Mouse (Mus musculus): ENCODE data around the gene Hsdl2. TPM values are rescaled to one million over a fixed set of nuclear protein-coding genes. Genes with fewer than 3 reads are reported as not detected.

Hsdl2 gene
- total RNA-seq, 2 experiments from 2014 or later = 24.4 to 26.2 TPM

DNA sequence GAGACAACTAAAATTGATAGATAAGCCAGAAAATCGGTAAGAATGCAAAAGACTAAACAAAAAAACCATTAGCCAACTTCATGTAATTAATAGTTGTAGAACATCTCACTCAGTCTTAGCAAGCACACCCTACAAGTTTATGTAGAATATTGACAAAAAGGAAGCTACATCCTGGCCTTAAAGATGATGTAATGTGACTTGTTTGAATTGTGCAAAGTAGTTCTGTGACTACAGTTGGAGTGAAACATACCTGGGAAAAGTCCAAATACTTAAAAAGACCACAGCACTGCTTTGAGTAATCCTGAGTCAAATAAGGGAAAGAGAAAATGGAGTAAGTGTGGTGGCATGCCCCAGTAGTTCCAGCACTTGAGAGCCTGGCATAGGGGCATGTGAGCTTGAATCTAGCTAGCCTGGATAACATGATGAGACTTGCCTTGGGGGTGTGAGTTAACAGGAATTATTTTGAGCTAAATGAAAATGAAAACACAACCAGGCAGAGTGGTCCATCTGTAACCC lies 70.9 kb downstream of the Hsdl2 start:
- intact Hi-C loops (cut with DNase I) = no loop called here
- no peak for DNase-seq (ENCODE audit: low spot score in 2 of 2)

DNA sequence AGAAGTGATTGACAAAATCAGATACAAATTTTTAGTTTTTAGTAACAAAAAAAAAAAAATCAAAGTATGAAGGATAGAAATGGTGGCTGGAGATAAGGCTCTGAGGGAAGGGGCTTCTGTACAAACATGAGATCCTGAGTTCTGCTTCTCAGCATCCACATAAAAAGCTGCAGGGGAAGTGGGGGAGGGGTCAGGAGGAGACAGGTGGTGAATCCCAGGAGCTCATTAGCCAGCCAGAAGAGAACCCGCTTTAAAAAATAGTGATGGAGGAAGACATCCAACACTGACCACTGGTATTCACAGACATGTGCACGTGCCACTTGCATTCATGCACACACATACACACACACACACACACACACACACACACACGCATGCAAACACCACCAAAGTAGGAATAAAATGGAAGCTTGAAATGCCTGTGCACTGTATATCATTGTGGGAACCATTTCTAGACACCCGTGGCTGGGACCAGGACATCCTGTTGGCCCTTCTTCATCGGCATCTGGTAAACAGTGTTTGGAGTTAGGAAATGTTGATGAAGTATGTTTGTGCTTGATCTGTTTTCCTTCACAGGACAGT lies 74.8 kb downstream of the Hsdl2 start:
- intact Hi-C loops (cut with DNase I) = no loop called here
- no peak for DNase-seq (ENCODE audit: low spot score in 2 of 2)

DNA sequence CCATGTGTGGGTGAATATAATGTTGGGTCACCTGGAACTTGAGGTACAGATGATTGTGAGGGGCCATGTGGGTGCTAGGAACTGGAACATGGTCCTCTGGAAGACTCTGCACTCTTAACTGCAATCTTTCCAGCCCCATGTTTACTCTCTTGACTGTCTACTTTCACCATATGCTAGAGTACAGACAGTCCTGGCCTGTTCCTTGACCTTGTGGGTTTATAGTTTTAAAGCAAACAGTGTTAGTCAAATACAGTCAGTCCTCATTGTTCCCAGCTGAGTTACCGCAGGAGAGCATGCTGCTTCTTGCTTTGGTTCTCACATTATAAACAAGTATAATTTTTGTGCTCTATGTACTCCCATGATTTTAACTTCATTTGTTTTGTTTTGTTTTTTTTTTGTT lies 80.8 kb downstream of the Hsdl2 start:
- DNase-seq (ENCODE audit: low spot score in 2 of 2) = no peak
- intact Hi-C loops (cut with DNase I) = no loop called here

DNA sequence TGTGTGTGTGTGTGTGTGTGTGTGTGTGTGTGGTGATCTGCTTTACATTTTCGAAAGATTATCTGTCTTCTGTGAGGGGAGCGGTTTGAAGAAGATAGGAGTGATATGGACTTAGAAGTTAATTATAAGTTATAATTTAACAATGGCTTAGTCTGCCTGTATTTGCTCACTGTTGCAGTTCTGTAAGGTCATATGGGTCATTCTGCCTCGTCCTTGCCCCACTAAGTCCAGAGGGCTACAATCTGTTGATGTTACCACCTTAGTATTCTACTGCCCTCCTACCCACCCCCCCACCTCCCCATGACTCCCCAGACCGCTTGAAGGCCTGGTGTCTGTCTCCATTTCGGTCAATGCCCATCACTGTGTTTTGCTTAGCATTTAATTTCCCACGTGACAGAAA lies 82.1 kb downstream of the Hsdl2 start:
- intact Hi-C loops (cut with DNase I) = no loop called here
- DNase-seq (ENCODE audit: low spot score in 2 of 2) = no peak

DNA sequence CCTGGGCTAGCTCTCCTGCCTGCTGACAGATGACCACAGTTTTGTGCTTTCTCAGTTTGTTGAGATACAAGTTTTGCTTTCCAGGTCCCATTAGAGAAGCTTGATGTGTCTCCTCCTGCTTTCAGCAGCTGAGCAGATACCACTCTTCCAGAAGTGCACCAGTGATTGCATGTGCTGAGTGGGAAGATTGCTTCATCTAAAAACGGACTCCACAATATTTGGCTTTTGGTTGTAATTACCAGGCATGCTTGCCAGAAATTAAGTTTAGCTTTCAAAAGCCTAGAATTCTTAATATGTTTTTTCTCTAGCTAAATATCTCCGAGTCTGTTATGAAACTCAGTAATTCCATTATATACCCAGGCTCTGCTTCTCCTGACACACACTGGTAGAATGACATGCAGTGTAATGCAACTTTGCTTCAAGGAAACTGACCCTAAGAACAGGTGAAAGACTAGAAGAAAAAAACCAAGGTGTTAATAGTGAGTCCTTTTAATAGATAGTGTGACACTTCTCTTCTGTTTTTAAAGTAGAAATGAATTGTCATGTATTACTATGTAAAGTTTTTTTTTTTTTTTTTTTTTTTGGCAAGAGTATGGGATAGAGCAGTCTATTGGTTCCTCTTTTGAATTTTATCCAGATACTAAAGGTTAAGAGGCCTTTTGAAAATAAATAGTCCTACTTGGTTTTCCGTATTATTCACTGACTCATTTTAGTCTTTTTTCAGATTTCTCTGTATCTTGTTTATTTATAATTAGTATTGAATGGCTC lies 85.4 kb downstream of the Hsdl2 start:
- intact Hi-C loops (cut with DNase I) = no loop called here
- no peak for DNase-seq (ENCODE audit: low spot score in 2 of 2)

DNA sequence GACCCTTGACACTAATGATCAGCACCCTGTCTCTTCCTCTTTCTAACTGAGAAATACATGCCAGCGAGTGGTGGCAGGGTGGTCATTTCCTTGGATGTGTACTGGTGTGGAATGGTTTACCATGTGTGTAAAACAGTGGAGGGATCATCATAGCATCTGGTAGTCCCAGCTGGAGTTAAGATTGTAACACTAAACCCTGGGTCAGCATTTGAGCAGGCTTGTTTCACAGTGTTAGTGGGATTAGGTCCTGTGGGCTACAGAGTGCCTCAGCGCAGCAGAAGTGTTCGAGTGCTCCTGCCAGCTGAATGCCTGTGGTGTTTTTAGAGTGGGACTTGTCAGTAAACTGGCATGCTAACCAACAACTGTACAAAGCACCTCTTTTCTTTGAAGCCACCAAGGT lies 86.7 kb downstream of the Hsdl2 start:
- DNase-seq (ENCODE audit: low spot score in 2 of 2) = no peak
- intact Hi-C loops (cut with DNase I) = no loop called here

Other genes starting within 250 kb of the Hsdl2 start
- gene Susd1, start 142.9 kb upstream of the Hsdl2 start, total RNA-seq (2021) = 1 to 10 TPM; 9.1 to 9.3 TPM
- gene Ptbp3, start 32.2 kb upstream of the Hsdl2 start, total RNA-seq (2021) = 10 to 100 TPM; 25.8 to 30.1 TPM
- 10 to 100 TPM; 10.2 to 15.0 TPM for gene E130308A19Rik, start 44.6 kb downstream of the Hsdl2 start, total RNA-seq (2021)
- gene Inip, start 220.0 kb downstream of the Hsdl2 start, total RNA-seq (2021) = 10 to 100 TPM; 21.3 to 23.5 TPM
- 10 to 100 TPM; 31.8 to 33.8 TPM for gene Snx30, start 224.3 kb downstream of the Hsdl2 start, total RNA-seq (2021)